Mouse (Mus musculus): ENCODE data around the gene Nup85. TPM values are rescaled to one million over a fixed set of nuclear protein-coding genes. Genes with fewer than 3 reads are reported as not detected.

Gene Nup85
- polyA plus RNA-seq, 1 experiment from 2014 or later = 11.4 TPM

- H3K27ac ChIP-seq = peak overlapping the region; percentile 52
- peaks cover 34% of the 10 kb centered on the region for H3K79me2 ChIP-seq (ENCODE audit: inconsistent target)
- H3K36me3 ChIP-seq (ENCODE audit: inconsistent target) = peaks cover 9% of the 10 kb centered on the region
- 69% methylated on average over 9 of the region's 10 CpGs for WGBS (ENCODE audit: missing documents)
- peak overlapping the region; percentile 5; the same call in 1 of the 2 replicates for H3K4me3 ChIP-seq (ENCODE audit: inconsistent target)
These were observed 27.2 kb upstream of the Nup85 start for GRCm38 (mm10) chr11:115536856-115537568.

GRCm38 (mm10) chr11:115538045-115538444 is 26.2 kb upstream of the Nup85 start:
- Histone ChIP-seq H3K79me2 (ENCODE audit: inconsistent target) (peaks cover 23% of the 10 kb centered on the region), H3K36me3 (ENCODE audit: inconsistent target) (no peaks in the 10 kb centered on the region), H3K27ac (no peak overlapping the region), H3K4me3 (ENCODE audit: inconsistent target) (no peak overlapping the region)
- 78% methylated on average over 2 of the region's 2 CpGs for WGBS (ENCODE audit: missing documents)

- Histone ChIP-seq H3K4me3 (ENCODE audit: inconsistent target) (no peak overlapping the region), H3K27ac (no peak overlapping the region), H3K36me3 (ENCODE audit: inconsistent target) (no peaks in the 10 kb centered on the region), H3K79me2 (ENCODE audit: inconsistent target) (no peaks in the 10 kb centered on the region)
- WGBS (ENCODE audit: missing documents) = 70% methylated on average over 4 of the region's 4 CpGs
These were observed 20.7 kb upstream of the Nup85 start for GRCm38 (mm10) chr11:115543571-115543970.

GRCm38 (mm10) chr11:115552783-115553182 is 11.5 kb upstream of the Nup85 start:
- Histone ChIP-seq H3K36me3 (ENCODE audit: inconsistent target) (no peaks in the 10 kb centered on the region), H3K27ac (no peak overlapping the region), H3K4me3 (ENCODE audit: inconsistent target) (no peak overlapping the region), H3K79me2 (ENCODE audit: inconsistent target) (no peaks in the 10 kb centered on the region)
- WGBS (ENCODE audit: missing documents) = 80% methylated on average over 4 of the region's 4 CpGs

- no peak overlapping the region for H3K27ac ChIP-seq
- 85% methylated on average over 17 of the region's 17 CpGs for WGBS (ENCODE audit: missing documents)
These were observed 8.5 kb upstream of the Nup85 start for GRCm38 (mm10) chr11:115555717-115556116.

GRCm38 (mm10) chr11:115563406-115563805 is 828 bp upstream of the Nup85 start:
- peak overlapping the region; percentile 90 for H3K4me3 ChIP-seq (ENCODE audit: inconsistent target)
- H3K36me3 ChIP-seq (ENCODE audit: inconsistent target) = no peaks in the 10 kb centered on the region; the same call in 1 of the 2 replicates
- 0 out of 2 replicates have a peak overlapping the region, but pooled peaks have one; percentile 89 for H3K27ac ChIP-seq
- WGBS (ENCODE audit: missing documents) = 41% methylated on average over 4 of the region's 4 CpGs
- H3K79me2 ChIP-seq (ENCODE audit: inconsistent target) = peaks cover 18% of the 10 kb centered on the region

More at GRCm38 (mm10) chr11:115555717-115556116, 8.5 kb upstream of the Nup85 start:
- H3K36me3 ChIP-seq (ENCODE audit: inconsistent target) = no peaks in the 10 kb centered on the region
- H3K79me2 ChIP-seq (ENCODE audit: inconsistent target) = no peaks in the 10 kb centered on the region
- no peak overlapping the region for H3K4me3 ChIP-seq (ENCODE audit: inconsistent target)

- WGBS (ENCODE audit: missing documents) = 17% methylated on average over 7 of the region's 7 CpGs
- peak overlapping the region; percentile 89; the same call in 1 of the 2 replicates for H3K27ac ChIP-seq
- H3K4me3 ChIP-seq (ENCODE audit: inconsistent target) = peak overlapping the region; percentile 90
- peaks cover 18% of the 10 kb centered on the region for H3K79me2 ChIP-seq (ENCODE audit: inconsistent target)
- peaks cover 10% of the 10 kb centered on the region for H3K36me3 ChIP-seq (ENCODE audit: inconsistent target)
These were observed 727 bp downstream of the Nup85 start for GRCm38 (mm10) chr11:115564961-115565360.

GRCm38 (mm10) chr11:115579080-115579479 is 14.8 kb downstream of the Nup85 start:
- Histone ChIP-seq H3K27ac (no peak overlapping the region), H3K79me2 (ENCODE audit: inconsistent target) (no peaks in the 10 kb centered on the region), H3K36me3 (ENCODE audit: inconsistent target) (peaks cover 14% of the 10 kb centered on the region; the same call in 1 of the 2 replicates), H3K4me3 (ENCODE audit: inconsistent target) (no peak overlapping the region)

GRCm38 (mm10) chr11:115582913-115583606 is 18.8 kb downstream of the Nup85 start:
- 90% methylated on average over 10 of the region's 10 CpGs for WGBS (ENCODE audit: missing documents)
- peaks cover 53% of the 10 kb centered on the region for H3K36me3 ChIP-seq (ENCODE audit: inconsistent target)

GRCm38 (mm10) chr11:115584376-115585073 is 20.3 kb downstream of the Nup85 start:
- WGBS (ENCODE audit: missing documents) = 90% methylated on average over 10 of the region's 10 CpGs
- no peaks in the 10 kb centered on the region for H3K79me2 ChIP-seq (ENCODE audit: inconsistent target)
- no peak overlapping the region for H3K4me3 ChIP-seq (ENCODE audit: inconsistent target)
- H3K36me3 ChIP-seq (ENCODE audit: inconsistent target) = peaks cover 63% of the 10 kb centered on the region
- no peak overlapping the region for H3K27ac ChIP-seq

More at GRCm38 (mm10) chr11:115582913-115583606, 18.8 kb downstream of the Nup85 start:
- H3K27ac ChIP-seq = no peak overlapping the region
- H3K4me3 ChIP-seq (ENCODE audit: inconsistent target) = no peak overlapping the region
- H3K79me2 ChIP-seq (ENCODE audit: inconsistent target) = no peaks in the 10 kb centered on the region

GRCm38 (mm10) chr11:115585573-115586100 is 21.4 kb downstream of the Nup85 start:
- H3K36me3 ChIP-seq (ENCODE audit: inconsistent target) = peaks cover 71% of the 10 kb centered on the region
- H3K79me2 ChIP-seq (ENCODE audit: inconsistent target) = no peaks in the 10 kb centered on the region
- 91% methylated on average over 7 of the region's 7 CpGs for WGBS (ENCODE audit: missing documents)

GRCm38 (mm10) chr11:115586403-115586802 is 22.2 kb downstream of the Nup85 start:
- Histone ChIP-seq H3K4me3 (ENCODE audit: inconsistent target) (no peak overlapping the region), H3K79me2 (ENCODE audit: inconsistent target) (no peaks in the 10 kb centered on the region), H3K36me3 (ENCODE audit: inconsistent target) (peaks cover 73% of the 10 kb centered on the region), H3K27ac (no peak overlapping the region)
- WGBS (ENCODE audit: missing documents) = 95% methylated on average over 9 of the region's 9 CpGs

More at GRCm38 (mm10) chr11:115585573-115586100, 21.4 kb downstream of the Nup85 start:
- Histone ChIP-seq H3K4me3 (ENCODE audit: inconsistent target) (no peak overlapping the region), H3K27ac (no peak overlapping the region)

GRCm38 (mm10) chr11:115587984-115588383 is 23.8 kb downstream of the Nup85 start:
- Histone ChIP-seq H3K4me3 (ENCODE audit: inconsistent target) (no peak overlapping the region), H3K79me2 (ENCODE audit: inconsistent target) (peaks cover 3% of the 10 kb centered on the region; the same call in 1 of the 2 replicates), H3K36me3 (ENCODE audit: inconsistent target) (peaks cover 89% of the 10 kb centered on the region), H3K27ac (no peak overlapping the region)
- WGBS (ENCODE audit: missing documents) = 98% methylated on average over 8 of the region's 9 CpGs

GRCm38 (mm10) chr11:115590526-115591075 is 26.4 kb downstream of the Nup85 start:
- Histone ChIP-seq H3K79me2 (ENCODE audit: inconsistent target) (peaks cover 28% of the 10 kb centered on the region), H3K27ac (no peak overlapping the region), H3K4me3 (ENCODE audit: inconsistent target) (no peak overlapping the region), H3K36me3 (ENCODE audit: inconsistent target) (peaks cover 90% of the 10 kb centered on the region)
- WGBS (ENCODE audit: missing documents) = 83% methylated on average over 2 of the region's 2 CpGs

Data from macrophage (primary cell).